Mouse (Mus musculus): ENCODE results near the gene Gm5475.

Gene Gm5475

DNA sequence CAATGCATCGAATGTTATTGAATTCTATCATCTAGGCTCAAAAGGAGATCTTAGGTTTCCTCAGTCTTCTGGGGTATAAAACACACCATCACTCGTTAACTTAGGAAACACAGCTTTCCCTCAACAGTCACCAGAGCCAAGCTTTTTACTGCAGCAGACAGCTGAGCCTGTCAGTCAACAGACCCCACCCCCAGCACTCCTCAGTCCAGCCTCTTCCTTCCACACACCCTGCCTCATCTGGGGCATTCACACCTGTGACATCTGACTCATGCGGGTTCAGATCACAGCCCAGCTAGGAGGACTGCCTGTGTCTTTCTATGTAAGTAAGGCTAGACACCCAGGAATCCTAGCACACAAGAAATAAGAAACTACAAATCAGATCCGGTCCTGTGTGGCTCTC lies 7.9 kb upstream of the Gm5475 start:
- DNase-seq (ENCODE audit: low spot score): peak; percentile 74

- DNase-seq (ENCODE audit: low spot score): no peak
Measured at GRCm38 (mm10) chr15:100414942-100415341, 7.0 kb upstream of the Gm5475 start.

DNA sequence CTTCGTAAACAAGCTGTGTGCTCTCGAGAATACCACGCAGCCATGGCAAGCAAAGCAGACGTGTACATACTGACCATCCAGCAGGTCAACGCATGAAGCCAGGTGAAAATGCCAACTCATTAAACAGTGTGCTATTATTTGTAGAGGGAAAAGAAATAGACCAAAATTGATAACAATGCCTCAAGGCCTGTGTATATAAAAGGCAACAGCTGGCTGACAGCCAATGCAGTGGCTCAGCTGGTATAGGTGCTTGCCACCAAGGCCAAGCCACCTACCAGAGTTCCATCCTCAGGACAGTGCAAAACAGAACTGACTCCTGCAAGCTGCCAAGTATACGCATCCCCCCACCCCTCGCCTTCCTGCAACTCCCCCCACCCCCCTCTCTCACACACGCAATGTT lies 6.3 kb upstream of the Gm5475 start:
- no peak for DNase-seq (ENCODE audit: low spot score)

DNA sequence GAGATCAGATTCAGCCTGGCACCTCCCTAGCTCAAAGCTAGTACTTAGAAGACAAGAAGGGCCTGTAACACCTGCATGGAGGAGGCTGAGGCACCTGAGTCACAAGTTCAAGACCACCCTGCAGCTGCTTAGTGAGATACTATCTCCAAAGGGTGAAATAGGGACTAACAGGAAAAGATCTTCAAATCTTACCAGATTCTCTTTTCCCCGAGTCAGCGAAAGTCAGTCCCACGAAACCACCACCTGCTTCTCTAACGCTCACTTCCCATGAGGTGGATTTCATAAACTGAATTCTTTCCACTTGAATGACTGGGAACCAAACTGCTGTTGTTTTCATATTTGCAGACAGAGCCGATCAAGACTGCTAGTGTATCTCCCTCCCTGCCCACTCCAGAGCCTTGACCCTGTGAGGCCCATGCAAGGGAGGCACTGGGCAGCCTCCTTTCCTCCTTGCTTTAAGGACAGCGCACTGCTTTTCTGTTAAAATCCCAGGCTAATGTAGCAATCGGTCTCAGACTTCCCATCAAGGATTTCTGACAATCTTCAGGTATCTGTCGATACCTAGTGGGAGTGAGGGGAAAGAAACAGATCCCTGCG lies 4.0 kb upstream of the Gm5475 start:
- no peak for DNase-seq (ENCODE audit: low spot score)

DNA sequence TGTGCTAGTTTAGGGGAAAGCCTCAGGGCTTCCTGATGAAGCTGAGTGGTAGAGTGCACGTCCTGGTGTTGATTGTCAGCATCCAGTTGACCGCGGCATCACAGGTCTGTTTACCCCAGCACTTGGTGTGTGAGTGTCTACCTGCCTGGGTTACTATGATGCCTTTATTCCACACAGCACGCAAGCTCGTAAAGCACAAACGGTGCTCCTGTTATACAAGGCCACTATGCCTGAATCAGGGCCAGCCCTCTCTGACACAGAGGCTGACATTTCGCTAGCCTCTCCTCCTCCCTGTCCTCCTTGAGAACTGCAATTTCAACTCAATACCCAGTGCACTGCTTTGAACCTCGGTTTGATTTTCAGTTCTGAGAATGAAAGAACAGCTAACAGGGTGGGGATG lies 2.6 kb upstream of the Gm5475 start:
- no peak for DNase-seq (ENCODE audit: low spot score)

DNA sequence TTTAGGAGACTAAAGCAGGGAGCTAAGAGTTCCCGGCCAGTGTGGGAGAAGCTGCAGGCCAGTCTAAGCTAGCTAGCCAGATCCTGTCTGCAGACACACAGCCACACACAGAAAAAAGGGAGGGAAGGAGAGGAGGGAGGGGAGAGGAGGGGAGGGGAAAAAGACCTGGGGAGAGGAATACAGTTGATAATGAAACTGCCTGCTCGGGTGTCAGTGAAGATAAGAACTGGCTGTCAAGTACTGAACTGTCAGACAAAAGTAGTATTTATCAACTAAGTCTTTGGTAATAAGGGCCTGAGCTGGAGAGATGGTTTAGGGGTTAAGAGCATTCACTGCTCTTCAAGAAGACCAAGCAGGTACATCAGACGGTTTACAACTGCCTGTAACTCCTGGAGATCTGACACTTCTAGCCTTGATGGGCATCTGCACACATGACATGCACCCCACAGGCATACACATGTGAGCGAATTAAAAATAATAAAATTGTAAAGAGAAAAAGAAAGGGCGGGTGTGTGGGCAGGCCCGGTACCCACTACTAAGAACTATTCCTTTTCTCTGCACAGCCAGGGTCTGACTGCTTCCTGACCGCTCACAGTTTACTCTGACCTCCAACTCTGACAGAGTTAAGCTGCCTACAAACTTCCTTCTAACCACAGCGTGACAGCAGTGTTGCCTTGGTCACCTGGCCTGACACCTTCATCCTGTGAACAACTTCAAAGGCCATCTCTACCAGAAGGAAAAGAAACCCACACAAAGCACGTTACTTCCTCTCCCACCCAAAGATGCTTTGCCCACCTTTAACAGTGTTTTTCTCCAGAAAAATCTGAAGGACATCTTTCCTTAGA lies 1.8 kb upstream of the Gm5475 start:
- peak; percentile 72 for DNase-seq (ENCODE audit: low spot score)

DNA sequence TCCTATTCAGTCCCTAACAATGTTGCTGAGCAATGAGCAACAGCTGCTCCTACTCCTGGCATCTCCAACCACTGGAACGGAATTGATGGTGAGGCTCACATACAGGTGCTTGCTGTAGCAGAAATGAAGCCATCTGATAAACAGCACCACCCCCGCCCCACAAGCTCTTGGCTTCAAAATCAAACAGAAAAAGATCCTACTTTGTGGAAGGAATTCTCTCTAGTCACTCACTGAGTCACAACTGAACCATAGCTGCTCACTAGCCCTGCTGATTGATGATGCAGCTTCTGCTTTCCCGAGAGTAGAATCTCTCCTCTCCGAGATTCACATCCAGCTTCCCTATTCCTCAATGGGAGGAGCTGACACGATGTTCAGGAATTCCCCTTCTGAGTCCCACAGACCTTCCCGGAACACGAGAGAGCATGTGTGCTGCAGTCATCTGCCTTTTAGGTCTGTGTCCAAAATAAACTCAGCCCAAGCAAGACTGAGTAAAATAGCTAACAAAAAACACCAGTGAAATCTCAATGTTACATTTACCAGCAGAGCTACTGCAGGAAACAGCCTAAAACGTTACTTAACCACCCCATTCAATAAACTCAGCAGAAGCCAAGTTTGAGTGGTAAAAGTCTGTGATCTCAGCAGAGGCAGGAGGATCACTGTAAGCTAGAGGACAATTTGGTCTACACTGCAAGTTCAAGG lies 739 bp upstream of the Gm5475 start:
- no peak for DNase-seq (ENCODE audit: low spot score)

GRCm38 (mm10) chr15:100422476-100422875 lies 529 bp downstream of the Gm5475 start:
- DNase-seq (ENCODE audit: low spot score): no peak

- DNase-seq (ENCODE audit: low spot score): peak; percentile 96
Measured at GRCm38 (mm10) chr15:100422899-100423860, 1.2 kb downstream of the Gm5475 start.

GRCm38 (mm10) chr15:100423916-100424315 lies 2.0 kb downstream of the Gm5475 start:
- DNase-seq (ENCODE audit: low spot score): no peak

DNA sequence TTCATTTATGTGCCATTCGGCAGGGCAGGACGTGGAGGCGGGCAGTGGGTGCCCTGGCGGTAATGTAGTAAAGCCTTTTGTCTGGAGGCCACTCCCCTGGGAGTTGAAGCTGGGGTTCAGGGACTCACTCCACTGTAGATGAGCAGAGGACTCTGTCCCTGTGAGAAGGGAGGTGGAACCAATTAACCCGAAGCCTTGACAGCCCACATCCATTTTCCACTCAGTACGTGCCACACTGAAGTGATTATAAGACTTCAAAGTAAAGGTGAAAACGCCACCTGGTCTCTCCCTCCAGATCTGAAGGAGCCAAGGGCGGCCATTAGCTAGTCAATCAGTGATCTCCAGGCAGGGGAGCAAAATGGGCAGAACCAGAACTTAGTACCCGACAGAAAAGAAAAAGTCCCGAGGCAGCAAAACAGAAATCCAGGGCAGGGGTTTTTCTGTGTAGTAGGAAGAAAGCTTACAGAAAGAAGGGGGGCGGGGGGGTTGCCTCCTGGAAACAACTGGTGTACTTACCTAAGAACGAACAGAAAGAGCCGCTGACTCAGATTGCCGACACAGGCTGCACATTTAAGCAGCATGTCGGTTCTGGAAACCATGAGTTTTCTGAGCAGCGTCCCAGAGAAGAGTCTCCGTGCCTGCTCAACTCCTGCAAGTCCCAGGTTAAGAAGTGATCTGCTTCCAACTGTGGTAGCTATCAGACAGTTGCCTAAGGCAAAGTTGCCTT lies 2.6 kb downstream of the Gm5475 start, which contains the start of gene Slc11a2:
Slc11a2 (minus strand) TSS at position 677 of the 727 bp plus-strand sequence.
- no peak for DNase-seq (ENCODE audit: low spot score)

- DNase-seq (ENCODE audit: low spot score): no peak
Measured at GRCm38 (mm10) chr15:100428296-100428905, 6.5 kb downstream of the Gm5475 start.

DNA sequence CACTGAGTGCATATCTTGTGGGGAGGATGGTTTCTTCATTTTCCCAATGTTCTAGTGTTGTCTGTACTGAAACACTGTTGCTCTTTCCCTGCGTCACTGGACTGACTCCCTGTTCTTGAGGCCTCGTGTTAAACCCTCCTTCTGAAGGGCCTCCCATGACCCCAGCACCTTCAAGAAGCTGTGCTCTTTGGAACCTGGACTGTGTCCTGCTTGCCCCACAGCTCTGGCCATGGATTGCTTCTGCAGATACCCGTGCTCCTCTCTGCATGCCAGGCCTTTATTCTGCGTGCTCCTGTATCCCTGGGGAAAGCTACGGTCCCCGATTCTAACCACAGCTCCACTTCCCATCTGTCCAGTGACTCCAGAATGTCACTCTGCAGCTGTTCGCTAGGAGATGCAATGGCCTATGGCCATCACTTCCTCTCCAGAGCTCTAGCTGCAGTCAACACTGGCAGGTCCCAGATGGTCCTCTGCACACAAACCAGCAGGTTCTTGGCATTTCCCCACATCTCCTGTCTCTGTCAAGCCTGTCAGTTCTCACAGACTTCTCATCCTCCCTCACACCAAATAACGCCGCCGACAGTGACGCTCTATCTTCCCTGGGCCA lies 8.1 kb downstream of the Gm5475 start:
- DNase-seq (ENCODE audit: low spot score): no peak

- no peak for DNase-seq (ENCODE audit: low spot score)
Measured at GRCm38 (mm10) chr15:100433234-100433633, 11.3 kb downstream of the Gm5475 start.

DNA sequence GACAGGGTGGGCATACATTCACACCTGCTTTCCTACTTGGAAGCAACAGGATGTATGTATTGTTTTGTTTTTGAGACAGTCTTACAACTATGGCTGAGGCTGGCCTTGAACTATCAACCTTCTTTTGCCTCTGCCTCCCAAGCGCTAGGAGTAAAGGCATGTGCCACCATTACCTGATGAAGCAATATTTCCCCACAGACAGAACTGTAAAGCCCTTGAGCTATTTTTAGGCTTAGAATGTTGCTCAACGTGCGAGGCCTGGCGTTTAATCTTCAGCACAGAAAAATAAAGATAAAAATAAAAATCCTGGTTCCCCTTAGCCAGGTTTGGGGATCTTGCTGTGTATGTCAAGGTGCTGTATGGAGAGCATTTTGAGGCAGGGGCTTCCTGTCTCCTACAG lies 14.2 kb downstream of the Gm5475 start:
- no peak for DNase-seq (ENCODE audit: low spot score)

GRCm38 (mm10) chr15:100436518-100436917 lies 14.6 kb downstream of the Gm5475 start:
- DNase-seq (ENCODE audit: low spot score): no peak

DNA sequence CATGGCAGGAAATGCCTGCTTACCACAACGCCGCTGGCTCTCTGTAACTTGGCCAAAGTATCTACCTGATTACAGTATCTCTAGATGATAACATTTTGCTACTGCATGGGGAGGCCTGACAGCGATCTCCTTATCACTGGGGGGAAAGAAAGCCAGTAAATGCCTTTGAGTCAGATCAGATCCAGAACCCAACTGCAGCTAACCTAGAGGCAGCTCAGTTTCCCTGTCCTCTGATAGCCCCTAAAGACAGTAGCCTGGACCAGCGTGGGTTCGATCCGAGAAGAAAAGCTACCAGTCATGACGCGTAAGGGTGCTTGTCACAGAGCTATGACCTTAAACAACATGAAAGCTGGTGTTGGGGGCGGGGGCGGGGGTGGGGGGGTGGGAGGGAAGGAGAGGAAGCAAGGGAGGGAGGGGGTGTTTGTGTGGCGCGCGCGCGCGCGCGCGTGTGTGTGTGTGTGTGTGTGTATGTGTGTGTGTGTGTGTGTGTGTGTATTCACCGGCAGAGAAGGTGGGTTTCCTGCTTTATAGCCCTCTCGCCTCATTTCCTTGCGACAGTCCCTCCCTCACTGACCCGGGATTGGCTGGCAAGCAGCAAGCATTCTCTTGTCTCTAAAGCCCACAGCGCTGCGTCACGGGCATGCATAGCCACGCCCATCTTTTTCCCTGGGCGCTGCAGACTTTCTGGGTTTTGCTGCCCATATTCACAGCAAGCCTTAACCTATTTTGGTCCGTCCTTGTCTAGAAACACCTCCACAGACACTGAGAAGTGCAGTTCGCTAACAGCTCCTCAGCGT lies 21.4 kb downstream of the Gm5475 start:
- DNase-seq (ENCODE audit: low spot score): peak; percentile 91

DNA sequence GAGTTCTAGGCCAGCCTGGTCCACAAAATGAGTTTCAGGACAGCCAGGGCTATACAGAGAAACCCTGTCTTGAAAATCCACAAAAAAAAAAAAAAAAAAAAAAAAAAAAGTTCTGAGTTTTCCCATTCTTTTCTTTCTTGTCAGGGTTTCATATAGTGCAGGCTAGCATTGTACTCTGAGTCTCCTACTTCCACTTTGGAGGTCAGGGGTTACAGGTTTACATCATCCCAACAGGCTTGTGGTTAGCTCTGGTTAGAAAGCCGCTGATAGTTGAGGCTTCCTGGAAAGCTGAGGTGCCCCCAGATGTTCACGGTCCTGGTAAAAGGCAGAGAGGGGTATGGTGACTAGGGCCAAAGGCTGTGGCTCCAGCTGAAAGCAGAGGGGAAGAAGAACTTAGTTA lies 24.9 kb downstream of the Gm5475 start:
- no peak for DNase-seq (ENCODE audit: low spot score)

- no peak for DNase-seq (ENCODE audit: low spot score)
Measured at GRCm38 (mm10) chr15:100448572-100448971, 26.6 kb downstream of the Gm5475 start.

Measured in yolk sac, embryonic 10.5 days (tissue).